Mouse (Mus musculus): Measurements from ENCODE around the gene Hist1h2ao. TPM values are rescaled to one million over a fixed set of nuclear protein-coding genes. Genes with fewer than 3 reads are reported as not detected.
"Not testable (repeated sequence)": the region's sequence is repeated elsewhere in the genome, so short reads cannot be mapped to it uniquely, and the experiment has no call there.

Gene Hist1h2ao
- polyA plus RNA-seq, 1 experiment from 2014 or later, result not detected

- H3K9ac ChIP-seq (replicated peaks; ENCODE audit: low read depth, low read length); H3K4me1 ChIP-seq (replicated peaks; ENCODE audit: control insufficient read depth, insufficient read depth, low read length); H3K4me3 ChIP-seq (replicated peaks; ENCODE audit: low read length); H3K36me3 ChIP-seq (ENCODE audit: control insufficient read depth, insufficient read depth); H3K4me2 ChIP-seq (ENCODE audit: low read length); H3K27me3 ChIP-seq (replicated peaks; ENCODE audit: control insufficient read depth, insufficient read depth, low read length); H3K9me3 ChIP-seq (ENCODE audit: control insufficient read depth, low read length); H3K27ac ChIP-seq (ENCODE audit: low read length): not testable (repeated sequence)
- ATAC-seq, result peak; percentile 73
- no CpG with 5 or more reads among the region's 4 CpGs for WGBS
These were observed 7.2 kb upstream of the Hist1h2ao start for GRCm38 (mm10) chr13:21803058-21803457.

GRCm38 (mm10) chr13:21811074-21811473 lies 809 bp downstream of the Hist1h2ao start:
- no CpG with 5 or more reads among the region's 8 CpGs for WGBS
- H3K27me3 ChIP-seq (replicated peaks; ENCODE audit: control insufficient read depth, insufficient read depth, low read length); H3K9ac ChIP-seq (replicated peaks; ENCODE audit: low read depth, low read length); H3K4me1 ChIP-seq (replicated peaks; ENCODE audit: control insufficient read depth, insufficient read depth, low read length); H3K27ac ChIP-seq (ENCODE audit: low read length); H3K4me2 ChIP-seq (ENCODE audit: low read length); H3K4me3 ChIP-seq (replicated peaks; ENCODE audit: low read length); H3K36me3 ChIP-seq (ENCODE audit: control insufficient read depth, insufficient read depth); H3K9me3 ChIP-seq (ENCODE audit: control insufficient read depth, low read length): not testable (repeated sequence)
- ATAC-seq, result peak; percentile 9; the same call in 1 of the 2 replicates

GRCm38 (mm10) chr13:21811539-21811938 lies 1.3 kb downstream of the Hist1h2ao start, which contains the start of gene Hist1h4m:
TSS of gene Hist1h4m (plus strand) at chr13:21811746.
- H3K27ac ChIP-seq (ENCODE audit: low read length); H3K36me3 ChIP-seq (ENCODE audit: control insufficient read depth, insufficient read depth); H3K4me1 ChIP-seq (replicated peaks; ENCODE audit: control insufficient read depth, insufficient read depth, low read length); H3K9ac ChIP-seq (replicated peaks; ENCODE audit: low read depth, low read length); H3K27me3 ChIP-seq (replicated peaks; ENCODE audit: control insufficient read depth, insufficient read depth, low read length); H3K9me3 ChIP-seq (ENCODE audit: control insufficient read depth, low read length): not testable (repeated sequence)
- no CpG with 5 or more reads among the region's 24 CpGs for WGBS
- H3K4me3 ChIP-seq (replicated peaks; ENCODE audit: low read length), result peak within 1 kb of the TSS; percentile 21
- H3K4me2 ChIP-seq (ENCODE audit: low read length), result peak within 1 kb of the TSS; percentile 41
- peak; percentile 60 for ATAC-seq

- not testable (repeated sequence) for H3K27ac ChIP-seq (ENCODE audit: low read length); H3K9me3 ChIP-seq (ENCODE audit: control insufficient read depth, low read length); H3K4me1 ChIP-seq (replicated peaks; ENCODE audit: control insufficient read depth, insufficient read depth, low read length); H3K9ac ChIP-seq (replicated peaks; ENCODE audit: low read depth, low read length); H3K27me3 ChIP-seq (replicated peaks; ENCODE audit: control insufficient read depth, insufficient read depth, low read length); H3K36me3 ChIP-seq (ENCODE audit: control insufficient read depth, insufficient read depth)
- ATAC-seq, result peak; percentile 24
- Histone ChIP-seq H3K4me3 (replicated peaks; ENCODE audit: low read length) (peak overlapping the region; percentile 21), H3K4me2 (ENCODE audit: low read length) (peak overlapping the region; percentile 41)
- under 1% methylated on average over 11 of the region's 14 CpGs for WGBS
These were observed 1.8 kb downstream of the Hist1h2ao start for GRCm38 (mm10) chr13:21812092-21812491.

- 54% methylated on average over 7 of the region's 16 CpGs for WGBS
- ATAC-seq; H3K4me1 ChIP-seq (replicated peaks; ENCODE audit: control insufficient read depth, insufficient read depth, low read length); H3K27ac ChIP-seq (ENCODE audit: low read length); H3K4me3 ChIP-seq (replicated peaks; ENCODE audit: low read length); H3K4me2 ChIP-seq (ENCODE audit: low read length); H3K9ac ChIP-seq (replicated peaks; ENCODE audit: low read depth, low read length); H3K27me3 ChIP-seq (replicated peaks; ENCODE audit: control insufficient read depth, insufficient read depth, low read length); H3K36me3 ChIP-seq (ENCODE audit: control insufficient read depth, insufficient read depth); H3K9me3 ChIP-seq (ENCODE audit: control insufficient read depth, low read length): not testable (repeated sequence)
These were observed 10.0 kb downstream of the Hist1h2ao start for GRCm38 (mm10) chr13:21820082-21820890.

GRCm38 (mm10) chr13:21828511-21828910 lies 18.2 kb downstream of the Hist1h2ao start:
- ATAC-seq, result no peak
- Histone ChIP-seq H3K27me3 (replicated peaks; ENCODE audit: control insufficient read depth, insufficient read depth, low read length) (no peaks in the 10 kb centered on the region), H3K36me3 (ENCODE audit: control insufficient read depth, insufficient read depth) (no peaks in the 10 kb centered on the region), H3K4me2 (ENCODE audit: low read length) (no peak overlapping the region), H3K9ac (replicated peaks; ENCODE audit: low read depth, low read length) (no peak overlapping the region), H3K27ac (ENCODE audit: low read length) (no peak overlapping the region), H3K9me3 (ENCODE audit: control insufficient read depth, low read length) (no peaks in the 10 kb centered on the region), H3K4me3 (replicated peaks; ENCODE audit: low read length) (no peak overlapping the region), H3K4me1 (replicated peaks; ENCODE audit: control insufficient read depth, insufficient read depth, low read length) (no peaks in the 10 kb centered on the region)
- WGBS, result 85% methylated on average over 3 of the region's 3 CpGs

GRCm38 (mm10) chr13:21830344-21830743 lies 20.1 kb downstream of the Hist1h2ao start:
- H3K36me3 ChIP-seq (ENCODE audit: control insufficient read depth, insufficient read depth), result no peaks in the 10 kb centered on the region
- H3K4me2 ChIP-seq (ENCODE audit: low read length), result no peak overlapping the region
- WGBS, result 94% methylated on average over 10 of the region's 10 CpGs
- H3K27ac ChIP-seq (ENCODE audit: low read length), result no peak overlapping the region
- ATAC-seq, result no peak
- no peak overlapping the region for H3K4me3 ChIP-seq (replicated peaks; ENCODE audit: low read length)
- no peaks in the 10 kb centered on the region for H3K27me3 ChIP-seq (replicated peaks; ENCODE audit: control insufficient read depth, insufficient read depth, low read length)
- no peaks in the 10 kb centered on the region for H3K4me1 ChIP-seq (replicated peaks; ENCODE audit: control insufficient read depth, insufficient read depth, low read length)
- H3K9me3 ChIP-seq (ENCODE audit: control insufficient read depth, low read length), result no peaks in the 10 kb centered on the region
- H3K9ac ChIP-seq (replicated peaks; ENCODE audit: low read depth, low read length), result no peak overlapping the region

GRCm38 (mm10) chr13:21831418-21832394 lies 21.4 kb downstream of the Hist1h2ao start, which contains the start of gene Hist1h4n:
TSS of gene Hist1h4n (minus strand) at chr13:21832196.
- H3K27me3 ChIP-seq (replicated peaks; ENCODE audit: control insufficient read depth, insufficient read depth, low read length); H3K4me1 ChIP-seq (replicated peaks; ENCODE audit: control insufficient read depth, insufficient read depth, low read length); H3K9ac ChIP-seq (replicated peaks; ENCODE audit: low read depth, low read length); H3K27ac ChIP-seq (ENCODE audit: low read length); H3K9me3 ChIP-seq (ENCODE audit: control insufficient read depth, low read length); H3K36me3 ChIP-seq (ENCODE audit: control insufficient read depth, insufficient read depth): not testable (repeated sequence)
- Histone ChIP-seq H3K4me2 (ENCODE audit: low read length) (peak within 1 kb of the TSS; percentile 39), H3K4me3 (replicated peaks; ENCODE audit: low read length) (peak within 1 kb of the TSS; percentile 22; the same call in 1 of the 2 replicates)
- under 1% methylated on average over 18 of the region's 58 CpGs for WGBS
- peak; percentile 80 for ATAC-seq

GRCm38 (mm10) chr13:21833461-21833860 lies 23.2 kb downstream of the Hist1h2ao start, which contains the start of the genes Hist1h2ap and Hist1h2br:
TSS of gene Hist1h2ap (minus strand) at chr13:21833507.
TSS of gene Hist1h2br (plus strand) at chr13:21833743.
- no CpG with 5 or more reads among the region's 24 CpGs for WGBS
- not testable (repeated sequence) for H3K4me3 ChIP-seq (replicated peaks; ENCODE audit: low read length); H3K9ac ChIP-seq (replicated peaks; ENCODE audit: low read depth, low read length); H3K4me1 ChIP-seq (replicated peaks; ENCODE audit: control insufficient read depth, insufficient read depth, low read length); H3K36me3 ChIP-seq (ENCODE audit: control insufficient read depth, insufficient read depth); H3K27me3 ChIP-seq (replicated peaks; ENCODE audit: control insufficient read depth, insufficient read depth, low read length); H3K27ac ChIP-seq (ENCODE audit: low read length); H3K4me2 ChIP-seq (ENCODE audit: low read length); H3K9me3 ChIP-seq (ENCODE audit: control insufficient read depth, low read length)
- peak; percentile 96 for ATAC-seq

All from forebrain, embryonic 16.5 days (tissue).